Mouse (Mus musculus): Measurements from ENCODE around the gene Grid1.

Grid1 gene

DNA sequence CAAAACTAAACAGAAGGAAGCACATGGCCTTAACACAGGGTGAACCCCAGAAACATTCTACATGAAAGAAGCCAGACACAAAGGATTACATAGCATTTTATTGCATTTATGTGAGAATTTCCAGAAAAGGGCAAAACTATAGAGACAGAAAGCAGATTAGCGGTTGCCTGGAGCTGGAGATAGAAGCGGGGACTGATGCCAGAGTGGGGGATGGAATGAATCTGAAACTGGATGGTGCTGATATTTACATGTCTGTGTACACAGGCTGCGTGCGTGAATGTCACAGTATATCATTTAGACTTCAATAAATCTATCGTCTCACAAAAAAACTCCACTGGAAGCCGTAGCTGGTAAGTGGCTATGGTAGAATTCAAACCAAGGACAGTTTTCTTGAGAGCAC is 96.4 kb downstream of the Grid1 start:
- no peak for DNase-seq (ENCODE audit: low spot score in 2 of 2)

DNA sequence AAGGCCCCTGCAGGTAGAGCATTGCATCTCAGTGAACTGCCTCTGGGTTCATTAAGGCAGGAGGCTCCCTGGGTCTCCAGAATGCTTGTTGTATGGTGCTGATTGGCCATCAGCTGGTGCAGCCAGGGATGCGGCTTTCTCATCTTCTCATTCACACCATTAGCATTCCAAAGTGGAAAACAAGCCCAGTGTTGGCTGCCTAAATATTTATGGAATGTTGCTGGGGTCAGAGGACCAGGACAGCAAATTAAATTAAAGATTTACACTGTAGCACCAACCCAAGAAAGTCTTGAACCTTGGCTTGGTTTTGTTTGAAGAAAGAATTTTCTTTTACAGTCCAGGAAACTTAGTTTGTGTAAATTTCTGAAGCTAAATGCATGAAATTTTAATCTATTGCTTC is 97.2 kb downstream of the Grid1 start:
- no peak for DNase-seq (ENCODE audit: low spot score in 2 of 2)

DNA sequence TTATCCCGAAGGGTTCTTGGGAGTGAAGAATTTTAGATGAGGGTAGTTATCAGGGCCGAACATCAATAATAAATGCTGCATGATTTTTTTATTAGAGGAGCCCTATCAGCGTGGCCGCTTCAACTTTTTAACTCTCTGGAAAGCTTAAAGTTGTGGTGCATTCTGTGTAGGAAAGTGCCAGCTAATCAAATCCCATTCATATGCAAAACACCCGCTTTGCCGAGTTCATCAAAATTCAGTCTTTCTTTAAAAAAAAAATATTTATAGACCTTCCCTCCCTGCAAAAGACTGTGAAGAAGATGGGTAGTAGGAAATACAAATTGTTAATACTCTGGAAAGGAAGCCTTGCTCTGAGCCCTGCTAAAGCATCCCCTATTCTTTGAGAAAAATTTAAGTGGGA is 99.3 kb downstream of the Grid1 start:
- DNase-seq (ENCODE audit: low spot score in 2 of 2): no peak

DNA sequence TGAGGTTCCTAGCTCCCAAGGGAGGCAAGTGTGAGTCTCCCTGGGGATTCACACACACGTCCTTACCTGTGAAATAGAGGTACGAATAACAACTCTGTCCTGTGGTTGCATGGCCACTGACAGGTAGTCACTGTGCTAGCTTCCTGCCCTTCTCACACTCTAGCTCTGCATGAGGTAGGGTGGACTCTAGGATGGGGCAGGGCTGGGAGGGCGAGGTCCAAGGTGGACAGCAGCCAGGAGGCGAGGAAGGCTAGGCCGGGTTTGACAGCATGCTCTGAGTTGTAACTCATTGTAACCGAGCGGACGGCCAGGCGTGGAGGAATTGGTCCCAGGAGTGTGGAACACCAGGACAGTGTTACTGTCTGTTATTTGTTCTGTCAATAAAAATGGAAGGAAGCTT is 101.4 kb downstream of the Grid1 start:
- no peak for DNase-seq (ENCODE audit: low spot score in 2 of 2)

DNA sequence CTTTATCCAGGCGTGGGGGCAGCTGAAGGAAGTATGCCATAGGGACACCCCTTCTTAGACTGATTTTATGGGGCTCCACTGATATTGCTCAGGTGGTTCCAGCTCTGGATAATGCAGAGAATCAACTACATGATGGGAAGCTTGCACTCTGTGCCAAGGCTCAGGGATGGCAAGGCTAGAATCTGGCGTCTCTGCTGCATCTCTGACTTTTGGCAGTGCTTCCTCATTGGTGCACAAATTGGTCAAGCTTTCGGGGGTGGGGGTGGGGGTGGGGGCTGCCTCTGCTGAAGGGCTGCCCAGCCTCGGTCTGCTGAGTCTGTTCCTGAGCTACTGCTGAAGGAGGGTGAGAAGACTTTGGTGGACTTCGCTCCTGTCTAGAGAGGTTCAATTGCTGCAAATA is 105.1 kb downstream of the Grid1 start:
- DNase-seq (ENCODE audit: low spot score in 2 of 2): no peak

DNA sequence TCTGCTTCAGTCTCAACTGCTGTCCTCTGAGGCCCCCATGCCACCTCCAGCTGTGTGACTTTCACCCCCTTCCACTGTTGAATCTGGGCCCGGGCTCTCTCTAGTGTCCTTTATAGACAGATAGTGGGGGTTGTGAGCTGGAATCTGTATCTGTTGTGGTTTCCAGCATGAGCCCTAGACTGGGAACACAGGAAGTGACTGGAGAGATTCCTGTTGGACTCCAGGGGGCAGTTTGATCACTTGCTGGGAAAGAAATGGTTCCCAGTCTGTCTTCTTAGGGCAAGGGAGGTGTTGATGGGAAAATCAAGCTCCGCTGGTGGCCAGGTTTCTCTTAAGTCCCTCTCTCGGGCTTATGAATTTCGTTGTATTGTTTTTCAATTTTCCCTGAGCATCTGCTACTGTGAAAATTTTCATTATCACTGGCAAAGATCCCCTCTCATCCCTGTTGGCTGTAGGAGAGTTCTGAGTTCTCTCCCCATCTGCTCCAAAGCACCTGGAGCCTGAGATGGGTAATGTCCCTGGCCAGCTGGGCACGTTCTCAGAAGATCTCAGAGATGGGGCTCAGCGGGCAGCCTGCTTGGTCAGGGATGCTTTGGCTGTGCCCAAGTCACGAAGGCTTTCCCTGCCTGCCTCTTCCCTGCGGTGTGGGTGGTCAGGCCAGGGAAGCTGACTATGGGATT is 110.3 kb downstream of the Grid1 start:
- DNase-seq (ENCODE audit: low spot score in 2 of 2): no peak

DNA sequence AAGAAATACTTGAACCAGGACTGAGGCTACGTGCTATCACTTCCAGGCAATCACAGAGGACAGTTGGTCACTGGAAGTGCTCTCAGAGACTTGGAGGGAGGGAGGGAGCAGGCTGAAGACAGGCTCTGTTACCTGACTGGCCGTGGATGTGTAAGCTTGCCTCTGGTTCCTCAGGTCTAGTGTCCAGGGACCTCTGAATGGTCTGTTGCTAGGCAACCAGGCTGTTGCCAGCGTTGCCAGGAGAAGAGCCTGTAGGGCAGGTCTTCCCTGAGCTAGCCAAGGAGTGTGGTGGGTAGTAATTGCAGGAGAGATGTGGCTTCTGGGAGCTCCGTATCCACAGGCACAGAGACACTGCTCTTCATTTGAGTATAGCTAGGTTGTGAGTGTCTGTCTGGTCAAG is 113.3 kb downstream of the Grid1 start:
- DNase-seq (ENCODE audit: low spot score in 2 of 2): no peak

DNA sequence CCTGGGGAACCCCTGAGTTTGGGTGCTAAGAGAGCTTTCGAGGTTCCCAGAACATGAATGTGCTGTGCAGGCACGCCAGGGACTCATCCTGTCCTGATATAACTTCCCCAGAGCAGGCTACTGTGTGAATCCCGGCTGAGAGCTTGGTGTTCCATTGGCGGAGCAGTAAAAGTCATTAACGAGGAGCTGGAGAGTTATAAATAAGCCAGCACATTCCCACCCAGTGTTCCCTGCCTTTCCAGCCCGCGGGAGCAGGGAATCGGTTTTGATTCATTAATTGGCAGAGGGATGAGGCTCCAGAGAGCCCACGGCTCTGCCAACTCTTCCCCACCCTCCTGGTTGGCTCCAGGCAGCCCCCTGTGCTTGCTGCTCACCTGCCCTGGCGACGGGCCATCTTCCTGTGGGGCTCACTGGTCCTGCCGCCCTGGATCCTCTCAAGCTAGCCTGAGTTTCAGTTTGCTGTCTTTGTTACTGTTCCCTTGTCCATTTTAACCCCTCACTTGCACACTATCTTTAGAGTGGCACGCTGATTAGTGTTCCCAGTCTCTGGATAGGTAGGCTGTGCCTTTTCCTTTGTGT is 116.4 kb downstream of the Grid1 start:
- no peak for DNase-seq (ENCODE audit: low spot score in 2 of 2)

DNA sequence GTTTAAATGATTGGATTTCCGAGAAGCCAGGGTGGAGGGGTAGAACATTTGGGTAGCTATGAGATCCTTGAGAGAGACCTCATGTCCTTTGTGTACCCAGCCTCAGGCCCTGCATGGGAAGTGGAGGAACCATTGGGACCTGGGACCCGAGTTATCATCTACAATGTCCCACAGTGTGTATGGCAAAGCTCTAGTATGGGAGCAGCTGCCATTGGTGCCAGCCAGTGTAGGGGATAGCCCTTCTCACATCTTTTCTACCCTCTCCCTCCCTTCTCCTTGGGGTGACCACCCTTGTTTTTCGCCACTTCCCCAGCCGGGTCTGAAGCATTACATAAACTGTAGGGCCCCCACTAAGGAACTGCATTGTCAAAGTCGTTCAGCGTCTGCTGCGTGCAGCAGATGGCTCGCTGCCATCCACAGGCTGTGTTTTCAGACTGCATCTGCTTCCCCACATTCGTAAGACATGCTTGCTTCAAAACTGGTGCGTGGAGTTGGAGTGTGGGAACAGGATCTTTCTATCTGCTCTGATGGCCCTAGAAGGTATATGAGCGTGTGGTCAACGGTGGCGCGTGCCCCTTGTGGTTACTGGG is 124.6 kb downstream of the Grid1 start:
- DNase-seq (ENCODE audit: low spot score in 2 of 2): no peak

DNA sequence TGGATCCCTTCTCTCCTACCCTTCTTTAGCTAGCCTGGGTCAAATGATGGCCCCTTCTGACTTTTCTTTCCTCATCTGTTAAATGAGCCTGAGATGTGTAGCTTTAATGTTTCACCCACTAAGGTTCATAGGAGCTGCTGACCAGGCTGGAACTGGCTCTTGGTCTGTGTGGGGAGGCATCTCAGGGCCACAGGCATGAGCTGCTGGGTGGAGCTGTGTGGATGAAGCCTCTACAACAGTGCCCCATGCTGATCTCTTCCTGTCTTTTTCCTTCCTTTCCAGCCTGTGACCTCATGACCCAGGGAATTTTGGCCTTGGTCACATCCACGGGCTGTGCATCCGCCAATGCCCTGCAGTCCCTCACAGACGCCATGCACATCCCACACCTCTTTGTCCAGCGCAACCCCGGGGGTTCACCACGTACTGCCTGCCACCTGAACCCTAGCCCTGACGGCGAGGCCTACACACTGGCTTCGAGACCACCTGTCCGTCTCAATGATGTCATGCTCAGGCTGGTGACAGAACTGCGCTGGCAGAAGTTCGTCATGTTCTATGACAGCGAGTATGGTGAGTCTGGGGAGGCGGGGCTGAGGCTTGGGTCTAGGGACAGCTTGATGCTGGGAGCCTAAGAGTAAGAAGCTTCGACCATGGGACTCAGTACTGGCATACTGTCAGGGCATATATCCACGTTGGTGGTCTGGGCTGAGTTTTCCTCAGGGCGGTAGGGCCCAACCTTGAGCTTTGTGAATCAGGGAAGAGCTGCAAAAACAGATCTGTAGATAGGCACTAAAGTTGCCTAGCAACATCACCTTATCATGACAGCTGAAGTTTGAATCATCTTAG is 125.8 kb downstream of the Grid1 start:
- no peak for DNase-seq (ENCODE audit: low spot score in 2 of 2)

DNA sequence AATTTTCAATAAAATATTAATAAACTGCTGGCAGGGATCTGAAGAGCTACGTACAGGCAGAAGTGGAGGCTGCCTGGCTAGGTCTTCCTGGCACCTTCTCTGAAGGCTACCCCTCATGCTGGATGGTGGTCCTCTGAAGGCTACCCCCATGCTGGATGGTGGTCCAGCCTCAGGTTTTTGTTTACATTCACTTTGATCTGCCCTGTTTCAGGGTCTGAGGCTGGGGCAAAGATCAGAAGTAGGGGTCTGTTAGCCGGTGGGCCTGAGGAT is 126.3 kb downstream of the Grid1 start:
- DNase-seq (ENCODE audit: low spot score in 2 of 2): no peak

DNA sequence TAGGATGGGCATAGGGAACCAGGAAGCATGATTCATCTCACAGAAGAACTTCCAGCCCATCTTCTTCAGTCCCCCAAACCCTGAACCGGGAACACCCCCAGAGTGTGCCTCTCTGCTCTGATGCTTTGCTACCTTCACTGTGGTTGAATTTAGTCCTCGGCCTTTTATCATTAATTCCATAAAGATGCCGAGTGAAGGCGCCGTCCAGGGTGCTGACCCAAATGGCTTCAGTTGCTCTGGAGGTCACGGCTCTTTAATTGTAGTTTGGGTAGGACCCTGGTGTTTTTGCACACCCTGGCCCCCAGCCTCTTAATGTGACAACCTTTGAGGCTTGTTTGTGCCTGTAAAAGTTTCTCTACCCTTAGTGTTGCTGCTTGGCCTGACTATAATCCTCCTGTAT is 128.3 kb downstream of the Grid1 start:
- no peak for DNase-seq (ENCODE audit: low spot score in 2 of 2)

DNA sequence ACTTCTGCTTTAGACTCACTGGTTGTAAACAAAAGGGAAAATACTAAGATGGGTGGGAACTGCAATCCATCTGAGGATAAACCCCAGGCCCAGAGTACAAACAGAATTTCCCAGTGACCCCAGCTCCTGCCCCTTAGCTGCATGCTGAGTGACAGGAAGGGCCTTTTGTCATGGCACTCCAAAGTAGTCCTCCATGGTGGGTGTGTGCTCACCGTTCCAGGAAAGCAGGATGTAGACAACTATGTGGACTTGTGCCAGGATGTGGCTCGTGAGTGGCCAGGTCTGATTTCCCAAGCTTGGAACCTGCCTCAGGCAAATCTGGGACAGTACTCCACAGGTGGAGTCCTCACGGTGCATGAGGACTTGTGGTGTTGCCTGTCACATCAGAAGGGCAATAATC is 132.4 kb downstream of the Grid1 start:
- DNase-seq (ENCODE audit: low spot score in 2 of 2): no peak

DNA sequence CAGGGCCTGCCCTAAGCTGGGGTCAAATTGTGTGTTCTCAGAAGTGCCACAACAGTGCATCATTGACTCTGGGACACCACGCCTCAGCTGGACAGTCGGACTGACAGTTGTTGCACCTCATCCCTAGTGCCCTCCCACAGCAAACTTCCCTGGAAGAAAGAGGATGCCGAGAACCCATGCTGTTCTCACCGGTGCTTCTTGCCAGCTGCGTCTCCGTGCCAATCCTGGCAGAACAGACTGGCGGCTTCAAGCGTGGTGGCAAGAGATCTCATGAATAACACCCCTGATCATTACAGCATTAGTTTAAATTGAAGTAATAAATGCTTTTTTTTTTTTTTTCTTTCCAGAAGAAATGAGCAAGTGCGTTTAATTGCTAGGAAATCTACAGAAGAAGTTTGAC is 133.7 kb downstream of the Grid1 start:
- DNase-seq (ENCODE audit: low spot score in 2 of 2): no peak

DNA sequence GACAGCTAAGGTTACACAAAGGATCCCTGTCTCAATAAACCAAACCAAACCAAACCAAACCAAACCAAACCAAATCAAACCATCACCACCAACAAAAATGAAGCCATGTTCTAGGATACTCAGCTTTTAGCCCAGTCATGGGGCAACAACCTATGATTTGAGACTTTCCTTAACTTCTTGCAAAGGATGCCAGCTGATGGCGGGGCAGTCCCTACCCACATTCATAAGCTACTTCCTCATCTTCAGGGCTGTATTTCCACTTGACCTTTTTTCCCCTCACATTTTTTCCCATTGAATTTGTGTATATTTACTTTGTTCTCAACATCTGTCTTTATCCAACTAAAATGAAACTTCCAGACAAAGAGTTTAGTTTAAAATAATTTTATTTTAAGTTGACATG is 135.8 kb downstream of the Grid1 start:
- DNase-seq (ENCODE audit: low spot score in 2 of 2): no peak

DNA sequence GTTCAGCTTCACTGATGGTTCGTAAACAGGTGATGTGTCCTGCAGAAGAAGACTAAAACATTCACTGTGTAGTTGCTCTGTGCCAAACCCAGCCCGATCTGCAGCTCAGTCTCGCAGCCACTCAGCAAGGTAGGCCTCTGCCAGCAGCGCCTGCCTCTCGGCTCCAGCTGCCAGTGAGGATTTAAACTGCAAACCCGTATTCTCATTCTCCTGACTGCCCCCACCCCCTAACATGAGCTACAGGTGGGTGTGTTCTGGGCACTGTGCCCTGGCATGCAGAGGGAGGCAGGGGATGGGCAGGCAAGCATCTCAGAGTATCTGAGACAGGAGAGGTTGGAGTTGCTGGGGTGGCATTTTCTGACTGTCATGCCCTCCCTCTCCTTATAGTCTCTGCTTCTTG is 140.3 kb downstream of the Grid1 start:
- no peak for DNase-seq (ENCODE audit: low spot score in 2 of 2)

DNA sequence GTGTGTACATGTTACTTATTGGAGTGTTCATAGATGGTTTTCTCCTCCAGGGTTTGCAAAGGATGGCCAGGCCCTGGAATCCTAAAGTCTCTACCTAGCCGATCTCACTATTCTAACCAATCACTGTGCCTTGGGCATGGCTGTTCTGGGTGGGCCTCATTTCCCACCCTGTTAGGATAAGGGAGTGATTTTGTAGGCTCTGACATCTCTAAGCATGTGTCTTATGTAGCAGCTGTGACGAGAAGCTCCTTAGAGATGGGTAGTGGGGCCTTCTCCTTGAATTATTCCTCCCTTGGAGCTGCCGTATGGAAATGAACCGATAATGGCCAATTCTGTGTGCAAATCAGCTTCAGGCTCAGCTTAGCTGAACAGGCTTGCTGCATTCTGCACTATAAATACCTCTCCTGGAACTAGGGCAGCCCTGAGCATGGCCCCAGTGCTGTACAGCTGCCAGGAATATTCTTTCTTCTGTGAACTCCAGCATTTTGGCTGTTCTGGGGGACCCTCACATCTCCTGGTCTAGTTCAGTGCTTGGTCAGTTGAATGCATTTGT is 143.8 kb downstream of the Grid1 start:
- no peak for DNase-seq (ENCODE audit: low spot score in 2 of 2)

DNA sequence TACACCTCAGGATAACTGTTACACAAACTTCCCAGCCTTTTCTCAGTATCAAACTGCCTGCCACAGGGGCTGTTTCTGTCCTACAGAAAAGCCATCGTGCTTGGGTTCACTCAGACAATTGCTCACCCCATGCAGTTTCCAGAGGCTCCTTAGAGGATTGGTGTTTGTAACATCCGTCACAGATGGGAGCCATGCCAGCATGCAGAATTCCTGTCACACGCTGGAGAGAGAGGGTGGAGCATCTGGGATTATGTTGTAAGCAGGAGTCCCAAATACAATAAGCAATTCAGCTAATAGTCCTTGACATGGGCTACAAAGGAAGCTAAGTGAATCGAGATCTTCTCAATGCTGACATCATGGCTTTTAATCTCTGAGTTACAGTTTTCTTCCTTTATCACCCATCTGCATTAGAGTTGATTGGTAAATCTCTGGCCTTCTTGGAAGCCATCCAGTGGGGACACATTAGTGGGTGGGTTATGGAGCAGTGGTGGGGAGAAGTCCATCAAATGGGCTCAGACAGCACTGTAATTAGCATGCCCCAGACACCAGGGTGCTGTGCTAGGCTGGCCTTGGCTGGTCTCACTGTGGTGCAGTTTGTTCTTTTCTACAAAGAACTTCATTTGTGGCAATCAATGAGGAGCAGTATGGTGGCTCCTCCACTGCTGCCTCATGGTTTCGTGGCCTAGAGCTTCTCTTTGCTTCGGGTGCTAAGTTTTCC is 149.4 kb downstream of the Grid1 start:
- DNase-seq (ENCODE audit: low spot score in 2 of 2): no peak

DNA sequence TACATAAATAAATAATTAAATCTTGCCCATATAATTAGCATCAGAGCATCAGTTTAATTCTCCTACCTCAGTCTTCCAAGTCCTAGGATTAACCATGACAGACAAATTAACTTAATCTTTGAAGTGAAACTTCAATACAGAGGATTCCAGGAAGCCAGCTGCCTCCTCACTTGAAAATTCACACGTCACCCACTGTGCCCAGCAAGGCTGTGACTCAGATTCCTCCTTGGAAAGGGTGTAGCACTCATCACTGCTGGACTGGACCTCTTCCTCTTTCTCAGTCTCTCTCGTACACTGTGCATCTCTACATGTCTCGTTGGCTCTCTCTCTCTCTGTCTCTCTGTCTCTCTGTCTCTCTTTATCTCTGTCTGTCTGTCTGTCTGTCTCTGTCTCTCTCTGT is 153.0 kb downstream of the Grid1 start:
- DNase-seq (ENCODE audit: low spot score in 2 of 2): no peak

DNA sequence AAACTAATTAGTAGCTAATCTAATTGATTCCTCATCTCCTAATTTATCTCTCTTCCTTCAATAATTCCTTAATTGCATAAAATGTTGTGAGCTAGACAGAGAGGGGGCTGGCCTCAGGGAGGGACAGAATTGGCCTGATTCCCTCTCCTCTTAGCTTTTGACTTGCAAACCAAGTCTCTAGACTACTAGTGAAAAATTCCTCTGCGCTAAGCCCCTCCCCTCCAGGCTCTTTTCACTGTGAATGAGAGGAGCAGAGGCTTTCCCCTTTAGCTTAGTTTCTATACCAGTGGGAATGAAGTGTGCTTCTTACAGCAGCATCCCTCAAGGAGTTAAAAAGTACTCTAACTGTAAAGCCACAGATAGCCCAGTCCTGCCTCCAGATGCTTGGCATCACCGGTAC is 160.8 kb downstream of the Grid1 start:
- DNase-seq (ENCODE audit: low spot score in 2 of 2): no peak

DNA sequence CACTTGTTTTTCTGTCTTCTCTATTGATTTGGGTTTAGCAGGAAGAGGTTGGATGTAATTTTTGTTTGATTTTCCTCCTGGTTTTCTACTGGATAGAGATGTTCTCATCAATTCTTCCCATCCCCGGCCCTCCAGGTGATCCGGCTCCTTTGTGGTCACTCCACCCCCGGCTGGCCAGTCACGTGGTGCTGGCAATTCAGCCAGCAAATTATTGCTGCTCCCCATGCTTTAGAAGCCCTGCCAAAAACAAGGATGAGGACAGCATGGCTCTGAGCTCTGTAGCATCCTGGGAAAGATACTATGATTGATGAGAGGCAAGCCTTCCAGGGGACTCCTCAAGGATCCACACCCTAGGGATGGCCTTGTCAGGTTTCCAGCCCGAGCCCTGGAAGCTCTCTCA is 169.2 kb downstream of the Grid1 start:
- DNase-seq (ENCODE audit: low spot score in 2 of 2): no peak

DNA sequence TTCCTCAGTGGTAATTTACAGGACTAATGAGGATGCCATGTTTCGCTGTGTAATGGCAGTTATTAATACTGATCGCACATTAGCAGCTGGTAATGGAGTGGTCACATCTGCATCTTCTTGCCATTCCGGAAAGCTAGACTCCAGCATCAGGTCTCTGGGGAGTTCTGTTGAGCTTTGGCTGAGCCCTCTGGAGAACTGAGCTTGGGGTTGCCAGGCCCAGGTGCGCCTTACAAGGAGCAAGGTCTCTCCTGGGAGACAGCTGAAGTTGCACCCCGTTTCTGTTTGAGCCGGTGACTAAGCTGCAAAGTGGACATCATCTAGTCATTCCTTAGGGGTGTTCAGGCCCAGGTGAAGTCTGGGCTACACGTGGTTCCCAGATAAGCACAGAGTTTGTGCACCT is 186.8 kb downstream of the Grid1 start:
- DNase-seq (ENCODE audit: low spot score in 2 of 2): no peak
